9 mouse cellular contexts compared by ENCODE assay signal in the genomic region with DNA sequence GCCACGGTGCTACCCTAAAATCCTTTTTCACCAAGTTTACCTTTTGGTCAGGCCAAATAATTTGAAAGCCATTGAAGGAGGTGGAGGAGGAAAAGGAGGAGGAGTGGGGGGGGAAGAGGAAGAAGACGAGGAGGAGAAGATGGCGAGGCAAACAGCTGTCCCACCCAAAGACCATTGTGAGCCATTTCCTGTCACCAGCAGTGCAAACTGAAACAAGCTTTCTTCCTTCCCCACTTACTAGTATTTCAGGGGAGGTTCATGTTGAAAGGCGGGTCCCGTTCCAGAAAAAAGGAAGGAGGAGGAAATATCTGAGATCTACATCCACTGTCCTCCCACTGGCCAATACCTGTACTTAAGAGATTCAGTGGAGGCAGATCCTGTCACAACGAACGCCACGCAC. TPM values are rescaled to one million over a fixed set of nuclear protein-coding genes. Genes with fewer than 3 reads are reported as not detected.
DNase-seq lines count a peak whose midpoint lies in the region; ATAC-seq and TF ChIP-seq lines count a peak whose summit lies in the region.
"Had no signal": no experiment of that assay in that cellular context is flagged by ENCODE, and none has a peak within 500 bp of the region (broad histone marks: within the 10 kb centered on the region; RNA-seq: fewer than 3 reads in every experiment).

No protein-coding gene starts in this region.

- 0 out of 2 replicates have a peak, but pooled peaks cover 5% of the 10 kb centered on the region for H3K9me3 ChIP-seq in heart, embryonic 12.5 days (replicated peaks)
- H3K9me3 ChIP-seq in lung, embryonic 16.5 days (ENCODE audit: control insufficient read depth, low read length), result no peaks in the 10 kb centered on the region; the same call in 1 of the 2 replicates
- no peaks in the 10 kb centered on the region for H3K9me3 ChIP-seq in midbrain, embryonic 14.5 days (ENCODE audit: control insufficient read depth, low read length)

- H3K9ac ChIP-seq in heart, embryonic 12.5 days, result no peak overlapping the region
- no peak overlapping the region for H3K9ac ChIP-seq in lung, embryonic 16.5 days (ENCODE audit: low read length)
- H3K9ac ChIP-seq in midbrain, embryonic 14.5 days (replicated peaks; ENCODE audit: low read length), result no peak overlapping the region

- H3K4me3 ChIP-seq in heart, embryonic 12.5 days, result no peak overlapping the region
- no peak overlapping the region for H3K4me3 ChIP-seq in spleen, adult 2 months (ENCODE audit: extremely low read depth, insufficient read depth, insufficient read length)
- H3K4me3 ChIP-seq in lung, embryonic 16.5 days (ENCODE audit: low read length), result no peak overlapping the region
- no peak overlapping the region for H3K4me3 ChIP-seq in midbrain, embryonic 14.5 days (replicated peaks; ENCODE audit: low read depth, low read length)

- H3K27ac ChIP-seq in heart, embryonic 12.5 days (ENCODE audit: poor library complexity, severe bottlenecking), result peak overlapping the region; percentile 74
- peak overlapping the region; percentile 90 for H3K27ac ChIP-seq in spleen, adult 2 months (ENCODE audit: insufficient read depth, low read length)
- peak overlapping the region; percentile 45 for H3K27ac ChIP-seq in lung, embryonic 16.5 days (ENCODE audit: low read length)
- no peak overlapping the region; the same call in 1 of the 2 replicates for H3K27ac ChIP-seq in midbrain, embryonic 14.5 days (replicated peaks; ENCODE audit: low read depth, low read length)

- intact Hi-C loops in heart, postnatal 10 days (cut with DNase I), result no loop called here

- peaks cover 31% of the 10 kb centered on the region for H3K36me3 ChIP-seq in heart, embryonic 12.5 days
- H3K36me3 ChIP-seq in spleen, adult 2 months (ENCODE audit: control insufficient read depth, insufficient read depth, low read length), result peaks cover 5% of the 10 kb centered on the region
- peaks cover 4% of the 10 kb centered on the region for H3K36me3 ChIP-seq in lung, embryonic 16.5 days (ENCODE audit: control insufficient read depth, insufficient read depth, low read length)
- no peaks in the 10 kb centered on the region for H3K36me3 ChIP-seq in midbrain, embryonic 14.5 days (ENCODE audit: control insufficient read depth, insufficient read depth, low read length)

- no peak for DNase-seq in heart, postnatal 10 days
- peak in 1 of 2 experiments; percentile 14 for DNase-seq in spleen, adult 2 months (ENCODE audit: low read depth in 1 of 2, low spot score in 2 of 2)
- no peak for DNase-seq in spleen, postnatal 10 days (ENCODE audit: low spot score in 2 of 2)
- DNase-seq in thymus, postnatal 25 days, result peak; percentile 33
- DNase-seq in embryo, embryonic 9.5 days (ENCODE audit: extremely low spot score), result no peak
- no peak for DNase-seq in midbrain, embryonic 14.5 days
- DNase-seq: right cerebral cortex, postnatal 14 days had no signal

- no peak for TF ChIP-seq CTCF in spleen, adult 2 months (IDR thresholded peaks at IDR 0.05; ENCODE audit: extremely low read depth, insufficient read depth, insufficient read length, insufficient replicate concordance)

- peaks cover 44% of the 10 kb centered on the region for H3K4me1 ChIP-seq in heart, embryonic 12.5 days (replicated peaks)
- peaks cover 28% of the 10 kb centered on the region for H3K4me1 ChIP-seq in spleen, adult 2 months (ENCODE audit: control insufficient read depth, insufficient read depth, insufficient read length)
- peaks cover 31% of the 10 kb centered on the region for H3K4me1 ChIP-seq in lung, embryonic 16.5 days (replicated peaks; ENCODE audit: control insufficient read depth, insufficient read depth, low read length)
- 0 out of 2 replicates have a peak, but pooled peaks cover 7% of the 10 kb centered on the region for H3K4me1 ChIP-seq in midbrain, embryonic 14.5 days (ENCODE audit: control insufficient read depth, insufficient read depth, low read length)

- ATAC-seq in heart, embryonic 12.5 days (ENCODE audit: insufficient number of reproducible peaks, low FRiP score), result no peak
- no peak for ATAC-seq in lung, embryonic 16.5 days (ENCODE audit: low read depth)
- no peak for ATAC-seq in midbrain, embryonic 14.5 days (ENCODE audit: low FRiP score, low TSS enrichment)

- WGBS in heart, embryonic 12.5 days, result 60% methylated on average over 8 of the region's 8 CpGs
- WGBS in spleen, adult 2 months, result 22% methylated on average over 8 of the region's 8 CpGs
- 64% methylated on average over 8 of the region's 8 CpGs for WGBS in lung, embryonic 16.5 days
- WGBS in midbrain, embryonic 14.5 days, result 92% methylated on average over 8 of the region's 8 CpGs

- no peaks in the 10 kb centered on the region for H3K27me3 ChIP-seq in heart, embryonic 12.5 days (replicated peaks)
- no peaks in the 10 kb centered on the region for H3K27me3 ChIP-seq in spleen, adult 2 months (ENCODE audit: control insufficient read depth, insufficient read depth, low read length)
- no peaks in the 10 kb centered on the region for H3K27me3 ChIP-seq in lung, embryonic 16.5 days (ENCODE audit: control insufficient read depth, insufficient read depth, low read depth, low read length)
- H3K27me3 ChIP-seq in midbrain, embryonic 14.5 days (ENCODE audit: control insufficient read depth, insufficient read depth, low read length), result no peaks in the 10 kb centered on the region

- no peak overlapping the region for H3K4me2 ChIP-seq in heart, embryonic 12.5 days
- 0 out of 2 replicates have a peak overlapping the region, but pooled peaks have one; percentile 22 for H3K4me2 ChIP-seq in lung, embryonic 16.5 days (ENCODE audit: low read depth, low read length)
- no peak overlapping the region for H3K4me2 ChIP-seq in midbrain, embryonic 14.5 days (ENCODE audit: low read length)

- no peak for TF ChIP-seq POLR2A in spleen, adult 2 months (IDR thresholded peaks at IDR 0.05; ENCODE audit: low read depth, low read length)

RNA-seq across cellular contexts. Expression of a gene that starts 16.5 kb away (rescaled TPM):
- polyA plus RNA-seq in heart, embryonic 12.5 days (2016; fragmentation: Nextera tagmentation; extraction: Ambion mirVana), result not detected in 2 replicates
- 1 to 10 TPM; 1.5 to 1.6 TPM for total RNA-seq in heart, postnatal 10 days (2021)
- polyA plus RNA-seq in spleen, adult 2 months (2012; rRNA removed), result 3.9 TPM in 1 of 2 replicates, not detected in the other
- not detected in 2 replicates for polyA plus RNA-seq in lung, embryonic 16.5 days (2015; fragmentation: Nextera tagmentation; extraction: Ambion mirVana)
- not detected in 2 replicates for polyA plus RNA-seq in midbrain, embryonic 14.5 days (2014; fragmentation: Nextera tagmentation; extraction: Ambion mirVana)

RNA-seq across cellular contexts. Expression of a gene that starts 28.8 kb away (rescaled TPM):
- polyA plus RNA-seq in heart, embryonic 12.5 days (2016; fragmentation: Nextera tagmentation; extraction: Ambion mirVana), result 33.3 and 36.0 TPM in 2 replicates
- total RNA-seq in heart, postnatal 10 days (2021), result 10 to 100 TPM; 46.6 to 46.7 TPM
- 35.2 and 47.3 TPM in 2 replicates for polyA plus RNA-seq in spleen, adult 2 months (2012; rRNA removed)
- polyA plus RNA-seq in lung, embryonic 16.5 days (2015; fragmentation: Nextera tagmentation; extraction: Ambion mirVana), result 25.2 and 25.9 TPM in 2 replicates
- polyA plus RNA-seq in midbrain, embryonic 14.5 days (2014; fragmentation: Nextera tagmentation; extraction: Ambion mirVana), result 5.4 and 7.1 TPM in 2 replicates
